Mouse (Mus musculus) ovary, postnatal 14 days (tissue): ENCODE results near the gene Nfkbie.

Source experiments
- DNase-seq: peaks from one replicate; pipeline ENCODE4 v3.0.0; 2022; ENCODE audit warnings: low spot score

Nfkbie gene

GRCm38 (mm10) chr17:45544001-45544872 is 11.3 kb upstream of the Nfkbie start:
- no peak for DNase-seq

- DNase-seq = no peak
Observed at GRCm38 (mm10) chr17:45544873-45545277, 10.6 kb upstream of the Nfkbie start.

GRCm38 (mm10) chr17:45545278-45545961 is 10.1 kb upstream of the Nfkbie start:
- DNase-seq = no peak

- DNase-seq = no peak
Observed at GRCm38 (mm10) chr17:45546941-45547340, 8.6 kb upstream of the Nfkbie start.

GRCm38 (mm10) chr17:45547461-45548190 is 7.9 kb upstream of the Nfkbie start:
- no peak for DNase-seq

GRCm38 (mm10) chr17:45548541-45549512 is 6.7 kb upstream of the Nfkbie start:
- no peak for DNase-seq

- DNase-seq = no peak
Observed at GRCm38 (mm10) chr17:45549617-45550181, 5.8 kb upstream of the Nfkbie start, which contains the start of gene Tmem151b. Gene Tmem151b, minus strand, starts transcription at chr17:45549677.

- no peak for DNase-seq
Observed at GRCm38 (mm10) chr17:45550253-45550652, 5.2 kb upstream of the Nfkbie start.

GRCm38 (mm10) chr17:45551249-45551796 is 4.2 kb upstream of the Nfkbie start:
- DNase-seq = no peak

- DNase-seq = peak; percentile 63
Observed at GRCm38 (mm10) chr17:45551816-45552451, 3.6 kb upstream of the Nfkbie start.

- DNase-seq = no peak
Observed at GRCm38 (mm10) chr17:45553065-45553464, 2.4 kb upstream of the Nfkbie start.

GRCm38 (mm10) chr17:45554420-45554819 is 1.1 kb upstream of the Nfkbie start:
- no peak for DNase-seq

- DNase-seq = no peak
Observed at GRCm38 (mm10) chr17:45556107-45556489, 595 bp downstream of the Nfkbie start.

- DNase-seq = no peak
Observed at GRCm38 (mm10) chr17:45556514-45557245, 1.2 kb downstream of the Nfkbie start.

GRCm38 (mm10) chr17:45557246-45557824 is 1.8 kb downstream of the Nfkbie start:
- DNase-seq = no peak

- DNase-seq = no peak
Observed at GRCm38 (mm10) chr17:45557998-45558862, 2.7 kb downstream of the Nfkbie start.

- no peak for DNase-seq
Observed at GRCm38 (mm10) chr17:45559732-45560525, 4.4 kb downstream of the Nfkbie start.
